Mouse (Mus musculus) olfactory bulb, adult 2 months (tissue): ENCODE measurements around the gene Itgad. TPM values are rescaled to one million over a fixed set of nuclear protein-coding genes. Genes with fewer than 3 reads are reported as not detected.

Source experiments
- H3K27ac ChIP-seq: fragments of 200-500 bp; 2 replicates; pipeline ENCODE4 v1.5.1; 2012; ENCODE audit warnings: low read depth, low read length; ENCODE audit not compliant: insufficient read depth
- H3K4me1 ChIP-seq: fragments of 200-500 bp; 2 replicates; pipeline ENCODE4 v1.6.1; 2012; ENCODE audit warnings: low read length; ENCODE audit not compliant: control insufficient read depth, insufficient read depth
- H3K4me3 ChIP-seq: fragments of 200-500 bp; 2 replicates; pipeline ENCODE4 v1.5.1; 2012; ENCODE audit warnings: mild to moderate bottlenecking, low read depth, low read length, moderate library complexity; ENCODE audit not compliant: insufficient read depth
- CTCF ChIP-seq: fragments of 200-500 bp; IDR thresholded peaks from 2 replicates; pipeline ENCODE4 v1.5.1; 2012; ENCODE audit warnings: low read depth, mild to moderate bottlenecking, low read length, moderate library complexity; ENCODE audit not compliant: insufficient read depth
- POLR2A ChIP-seq: fragments of 200-500 bp; IDR thresholded peaks from 2 replicates; pipeline ENCODE4 v1.6.1; 2012; ENCODE audit warnings: mild to moderate bottlenecking, low read depth, low read length, moderate library complexity; ENCODE audit not compliant: insufficient read depth
- WGBS: fragments of 180-500 bp; shearing (Covaris S2); methylation state at CpG from one replicate; pipeline ENCODE4 v1.1.7; 2018; 5-methylcytosine and 5-hydroxymethylcytosine counted together
- polyA plus RNA-seq: library from polyadenylated mRNA; stranded (reverse); fragments of >200 nt; gene quantifications from 2 replicates; pipeline ENCODE4 v1.2.4, GENCODE M21; 2012; ENCODE audit warnings: low replicate concordance; ENCODE audit not compliant: missing spikeins, insufficient read depth, insufficient read length

Gene Itgad
- polyA plus RNA-seq, 1 experiment: not detected

GRCm38 (mm10) chr7:128265411-128265810 lies 111.2 kb downstream of the Itgad start, which contains the start of gene Slc5a2:
Gene Slc5a2, plus strand, starts transcription at chr7:128265657.
- TF ChIP-seq CTCF: no peak
- TF ChIP-seq POLR2A: no peak
- H3K27ac ChIP-seq: no peak within 1 kb of the TSS
- no peak within 1 kb of the TSS for H3K4me3 ChIP-seq
- H3K4me1 ChIP-seq: no peaks in the 10 kb centered on the region
- whole genome bisulfite sequencing: 85% methylated on average over 6 of the region's 6 CpGs

DNA sequence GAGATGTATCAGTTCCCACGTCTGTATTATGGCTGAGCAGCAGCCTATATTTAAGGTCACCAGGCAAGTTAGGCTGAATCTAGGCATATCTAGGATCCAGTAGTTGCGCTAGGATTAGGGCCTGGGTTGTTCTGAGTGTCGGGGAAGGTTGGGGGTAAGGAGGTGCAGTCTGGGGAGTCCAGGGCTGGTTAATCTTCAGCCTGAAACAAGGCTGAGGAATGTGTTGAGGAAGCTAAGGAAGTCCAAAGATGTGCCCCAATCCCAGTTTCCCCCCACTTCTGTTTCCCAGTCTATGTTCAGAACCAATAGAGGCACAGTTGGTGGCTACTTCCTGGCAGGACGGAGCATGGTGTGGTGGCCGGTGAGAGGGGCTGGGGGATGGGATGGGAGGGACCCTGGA lies 111.9 kb downstream of the Itgad start:
- no peak overlapping the region for H3K27ac ChIP-seq
- WGBS: 85% methylated on average over 5 of the region's 5 CpGs
- H3K4me3 ChIP-seq: no peak overlapping the region
- TF ChIP-seq POLR2A: no peak
- H3K4me1 ChIP-seq: no peaks in the 10 kb centered on the region

- TF ChIP-seq CTCF (no peak), POLR2A (no peak)
- no peaks in the 10 kb centered on the region for H3K4me1 ChIP-seq
- H3K27ac ChIP-seq: no peak overlapping the region
- no peak overlapping the region for H3K4me3 ChIP-seq
- WGBS: 66% methylated on average over 13 of the region's 13 CpGs
Measured at GRCm38 (mm10) chr7:128267391-128267790, 113.2 kb downstream of the Itgad start.

DNA sequence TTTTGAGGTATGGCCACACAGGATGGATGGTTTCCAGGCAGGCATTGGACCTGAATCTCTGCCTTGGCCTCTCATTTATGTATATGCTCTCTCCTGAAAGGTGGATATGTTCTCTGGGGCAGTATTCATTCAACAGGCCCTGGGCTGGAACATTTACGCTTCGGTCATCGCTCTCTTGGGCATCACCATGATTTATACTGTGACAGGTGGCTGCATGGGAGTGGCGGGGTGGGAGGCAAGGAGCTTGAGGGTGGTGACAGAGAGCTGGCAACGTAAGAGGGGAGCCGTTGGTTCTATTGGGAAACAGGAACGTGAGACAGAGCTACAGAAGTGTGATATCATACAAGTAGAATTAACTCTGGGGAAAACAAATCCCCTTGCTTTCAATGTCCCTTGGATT lies 113.6 kb downstream of the Itgad start:
- WGBS: 89% methylated on average over 7 of the region's 7 CpGs
- no peak overlapping the region for H3K4me3 ChIP-seq
- H3K4me1 ChIP-seq: no peaks in the 10 kb centered on the region
- TF ChIP-seq CTCF (no peak), POLR2A (no peak)
- H3K27ac ChIP-seq: no peak overlapping the region

DNA sequence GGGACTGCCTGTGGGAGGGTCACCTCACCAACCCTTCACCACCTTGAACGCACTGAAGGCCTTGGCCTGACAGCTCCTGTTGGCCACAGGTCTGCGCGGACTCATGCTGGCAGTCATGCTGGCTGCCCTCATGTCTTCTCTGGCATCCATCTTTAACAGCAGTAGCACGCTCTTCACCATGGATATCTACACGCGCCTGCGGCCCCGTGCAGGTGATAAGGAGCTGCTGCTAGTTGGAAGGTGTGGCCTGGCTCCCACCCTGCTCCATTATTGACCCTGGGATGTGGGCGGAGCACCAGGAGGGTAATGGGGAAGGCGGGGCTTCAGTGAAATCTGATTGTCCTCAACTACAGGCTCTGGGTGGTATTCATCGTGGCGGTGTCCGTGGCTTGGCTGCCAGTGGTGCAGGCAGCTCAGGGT lies 116.3 kb downstream of the Itgad start:
- Histone ChIP-seq H3K4me3 (no peak overlapping the region), H3K27ac (no peak overlapping the region), H3K4me1 (no peaks in the 10 kb centered on the region)
- 70% methylated on average over 13 of the region's 13 CpGs for WGBS
- no peak for TF ChIP-seq POLR2A
- no peak for TF ChIP-seq CTCF

DNA sequence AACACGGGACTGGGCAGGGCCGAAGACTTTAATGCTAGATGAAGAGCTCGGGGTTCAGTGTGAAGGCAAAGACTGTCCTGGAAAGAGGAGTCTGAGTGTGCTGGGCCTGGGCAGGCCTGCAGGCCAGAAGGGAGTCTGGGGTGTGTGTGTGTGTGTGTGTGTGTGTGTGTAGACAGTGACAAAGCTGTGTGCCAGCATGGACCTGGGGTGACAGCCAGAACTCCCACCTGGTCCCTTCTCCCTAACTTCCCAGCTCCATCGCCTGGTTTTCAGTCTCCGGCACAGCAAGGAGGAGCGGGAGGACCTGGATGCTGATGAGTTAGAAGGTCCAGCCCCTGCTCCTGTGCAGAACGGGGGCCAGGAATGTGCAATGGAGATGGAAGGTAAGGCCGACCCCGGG lies 117.3 kb downstream of the Itgad start:
- no peak overlapping the region for H3K27ac ChIP-seq
- H3K4me3 ChIP-seq: no peak overlapping the region
- TF ChIP-seq CTCF: no peak
- TF ChIP-seq POLR2A: no peak
- no peaks in the 10 kb centered on the region for H3K4me1 ChIP-seq
- 88% methylated on average over 9 of the region's 9 CpGs for WGBS

Other genes starting within 250 kb of the Itgad start
- gene Kat8, start 241.9 kb upstream of the Itgad start, polyA plus RNA-seq: not detected in 2 replicates
- gene Prss8, start 224.3 kb upstream of the Itgad start, polyA plus RNA-seq: not detected in 2 replicates
- gene Prss36, start 207.7 kb upstream of the Itgad start, polyA plus RNA-seq: not detected in 2 replicates
- 1,012 and 1,678 TPM in 2 replicates for gene Fus, start 186.9 kb upstream of the Itgad start, polyA plus RNA-seq
- 340 TPM in 1 of 2 replicates, not detected in the other for gene Pycard, start 160.5 kb upstream of the Itgad start, polyA plus RNA-seq
- gene Trim72, start 150.4 kb upstream of the Itgad start, polyA plus RNA-seq: not detected in 2 replicates
- not detected in 2 replicates for gene Itgam, start 91.7 kb upstream of the Itgad start, polyA plus RNA-seq
- gene Gm49368, start 91.7 kb upstream of the Itgad start, polyA plus RNA-seq: not detected in 2 replicates
- not detected in 2 replicates for gene Itgax, start 24.8 kb upstream of the Itgad start, polyA plus RNA-seq
- not detected in 2 replicates for gene Cox6a2, start 52.0 kb downstream of the Itgad start, polyA plus RNA-seq
- gene Armc5, start 83.0 kb downstream of the Itgad start, polyA plus RNA-seq: not detected in 2 replicates
- gene 9130023H24Rik, start 83.7 kb downstream of the Itgad start, polyA plus RNA-seq: not detected in 2 replicates
- not detected in 2 replicates for gene Tgfb1i1, start 92.4 kb downstream of the Itgad start, polyA plus RNA-seq
- not detected in 2 replicates for gene Slc5a2, start 111.3 kb downstream of the Itgad start, polyA plus RNA-seq
- gene BC017158, start 143.8 kb downstream of the Itgad start, polyA plus RNA-seq: not detected in 2 replicates